Mouse (Mus musculus) bone marrow, adult 2 months (tissue): ENCODE results near the gene Ypel3.

Source experiments
- CTCF ChIP-seq: fragments of 200-500 bp; IDR thresholded peaks from 2 replicates; pipeline ENCODE4 v1.5.1; 2011; ENCODE audit warnings: low read length, control low read depth; ENCODE audit not compliant: control insufficient read depth, insufficient read depth
- POLR2A ChIP-seq: fragments of 200-500 bp; IDR thresholded peaks from 2 replicates; pipeline ENCODE4 v1.6.1; 2011; ENCODE audit warnings: low read depth, mild to moderate bottlenecking, control low read depth, low read length, borderline replicate concordance; ENCODE audit not compliant: control insufficient read depth

DNA sequence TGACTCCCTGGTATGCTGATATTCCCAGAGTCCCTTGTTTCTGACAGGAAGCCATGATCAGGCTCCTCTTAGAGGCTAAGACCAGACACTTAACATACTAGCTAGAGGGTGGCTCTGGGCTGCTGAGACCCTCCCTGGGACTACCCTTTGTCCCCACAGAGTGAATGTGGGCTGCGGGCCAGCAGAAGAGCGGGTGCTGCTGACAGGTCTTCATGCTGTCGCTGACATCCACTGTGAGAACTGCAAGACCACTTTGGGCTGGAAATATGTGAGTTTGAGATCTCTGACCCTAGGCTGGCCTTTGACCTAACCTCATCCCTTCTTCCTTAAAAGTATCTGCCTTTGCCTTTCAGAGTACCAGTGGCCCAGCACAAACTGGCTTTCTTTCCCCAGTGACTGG lies 1.4 kb downstream of the Ypel3 start:
- TF ChIP-seq POLR2A = no peak
- TF ChIP-seq CTCF = no peak
